Mouse (Mus musculus) CH12.LX (cell line): ENCODE data around the gene Syne1. TPM values are rescaled to one million over a fixed set of nuclear protein-coding genes. Genes with fewer than 3 reads are reported as not detected.

ENCODE experiments used
- DNase-seq: peaks from one replicate; pipeline ENCODE4 v3.0.0-alpha.2; 2013; ENCODE audit errors: extremely low read depth
- H3K27ac ChIP-seq: 2 replicates; pipeline ENCODE4 v1.5.1; 2012; ENCODE audit warnings: low read depth, mild to moderate bottlenecking, control low read depth, moderate library complexity; ENCODE audit not compliant: insufficient read depth
- H3K27me3 ChIP-seq: replicated peaks from 2 replicates; pipeline ENCODE3; 2012; ENCODE audit warnings: inconsistent platforms
- H3K36me3 ChIP-seq, 2 experiments: replicated peaks in 1 of 2; 2 replicates each; pipeline versions ENCODE3 to v1.6.1; 2012; ENCODE audit warnings: inconsistent platforms in 1 of 2, low read length in 1 of 2, mild to moderate bottlenecking in 1 of 2, mixed read lengths in 1 of 2, moderate library complexity in 1 of 2; ENCODE audit not compliant: control insufficient read depth in 1 of 2, insufficient read depth in 1 of 2
- H3K4me1 ChIP-seq, 2 experiments: 2 replicates each; pipeline ENCODE4 v1.6.1; 2012; ENCODE audit warnings: inconsistent platforms in 1 of 2, moderate library complexity in 1 of 2; ENCODE audit not compliant: insufficient read depth in 2 of 2, control insufficient read depth in 1 of 2
- H3K4me2 ChIP-seq: 2 replicates; pipeline ENCODE4 v1.6.1; 2012; ENCODE audit warnings: low read depth, mild to moderate bottlenecking, control low read depth; ENCODE audit not compliant: poor library complexity, insufficient read depth, severe bottlenecking
- H3K4me3 ChIP-seq, 3 experiments: fragments of 150-350 bp in 1 of 3; sonication (generic) in 1 of 3; replicated peaks in 1 of 3; 2 replicates each; pipeline versions ENCODE3 to v1.5.1; 2011 to 2012; ENCODE audit warnings: low read depth in 2 of 3, low read length in 2 of 3, mild to moderate bottlenecking in 2 of 3, moderate library complexity in 2 of 3, control low read depth in 1 of 3, improper control_type of control experiment in 1 of 3, inconsistent platforms in 1 of 3, mixed read lengths in 1 of 3; ENCODE audit not compliant: poor library complexity in 1 of 3
- H3K79me2 ChIP-seq: replicated peaks from 2 replicates; pipeline ENCODE4 v1.6.1; 2012; ENCODE audit warnings: mild to moderate bottlenecking, moderate library complexity; ENCODE audit not compliant: control insufficient read depth, poor library complexity, insufficient read depth, severe bottlenecking; ENCODE audit errors: extremely low read depth
- H3K9ac ChIP-seq: 2 replicates; pipeline ENCODE4 v1.6.1; 2012; ENCODE audit warnings: low read depth, mild to moderate bottlenecking, control low read depth, moderate library complexity; ENCODE audit not compliant: insufficient read depth
- H3K9me3 ChIP-seq: replicated peaks from 2 replicates; pipeline ENCODE3; 2012; ENCODE audit warnings: low read length, inconsistent platforms, mixed read lengths
- CHD2 ChIP-seq: IDR thresholded peaks from 2 replicates; pipeline ENCODE4 v1.6.1; 2011; ENCODE audit warnings: low read length, improper control_type of control experiment
- E2F4 ChIP-seq: IDR thresholded peaks from 2 replicates; pipeline ENCODE4 v1.6.1; 2011; ENCODE audit warnings: low read depth, low read length, improper control_type of control experiment; ENCODE audit not compliant: insufficient replicate concordance
- EP300 ChIP-seq: IDR thresholded peaks from 2 replicates; pipeline ENCODE4 v1.6.1; 2011; ENCODE audit warnings: low read length, improper control_type of control experiment
- ETS1 ChIP-seq: conservative IDR thresholded peaks from 2 replicates; pipeline ENCODE4 v1.6.1; 2012; ENCODE audit warnings: low read depth, mild to moderate bottlenecking, inconsistent platforms, low read length, improper control_type of control experiment, moderate library complexity
- JUN ChIP-seq: IDR thresholded peaks from 2 replicates; pipeline ENCODE4 v1.6.1; 2011; ENCODE audit warnings: low read depth, mild to moderate bottlenecking, low read length, improper control_type of control experiment, moderate library complexity; ENCODE audit not compliant: insufficient read depth
- JUND ChIP-seq: conservative IDR thresholded peaks from 2 replicates; pipeline ENCODE4 v1.6.1; 2011; ENCODE audit warnings: low read depth, low read length, improper control_type of control experiment
- MEF2A ChIP-seq: IDR thresholded peaks from 2 replicates; pipeline ENCODE4 v1.6.1; 2014; ENCODE audit warnings: low read depth, mild to moderate bottlenecking, inconsistent platforms, low read length, improper control_type of control experiment, borderline replicate concordance
- NRF1 ChIP-seq: IDR thresholded peaks from 2 replicates; pipeline ENCODE4 v1.6.1; 2014; ENCODE audit warnings: low read depth, mild to moderate bottlenecking, inconsistent platforms, low read length, improper control_type of control experiment, moderate library complexity
- POLR2A ChIP-seq: IDR thresholded peaks from 2 replicates; pipeline ENCODE4 v1.6.1; 2011; ENCODE audit warnings: low read depth, mild to moderate bottlenecking, improper control_type of control experiment, low read length
- POLR2AphosphoS2 ChIP-seq: IDR thresholded peaks from 2 replicates; pipeline ENCODE4 v1.6.1; 2011; ENCODE audit warnings: low read depth, low read length, improper control_type of control experiment
- RAD21 ChIP-seq: IDR thresholded peaks from 2 replicates; pipeline ENCODE4 v1.6.1; 2011; ENCODE audit warnings: low read depth, mild to moderate bottlenecking, low read length, improper control_type of control experiment, moderate library complexity
- RCOR1 ChIP-seq: conservative IDR thresholded peaks from 2 replicates; pipeline ENCODE4 v1.6.1; 2012; ENCODE audit warnings: low read depth, mild to moderate bottlenecking, inconsistent platforms, low read length, improper control_type of control experiment
- SMC3 ChIP-seq: IDR thresholded peaks from 2 replicates; pipeline ENCODE4 v1.6.1; 2011; ENCODE audit warnings: low read depth, low read length, improper control_type of control experiment
- TBP ChIP-seq: conservative IDR thresholded peaks from 2 replicates; pipeline ENCODE4 v1.6.1; 2011; ENCODE audit warnings: low read depth, low read length, improper control_type of control experiment
- UBTF ChIP-seq: IDR thresholded peaks from 2 replicates; pipeline ENCODE4 v1.6.1; 2012; ENCODE audit warnings: low read depth, mild to moderate bottlenecking, inconsistent platforms, low read length, improper control_type of control experiment, moderate library complexity
- ZC3H11A ChIP-seq: IDR thresholded peaks from 2 replicates; pipeline ENCODE4 v1.6.1; 2012; ENCODE audit warnings: low read depth, mild to moderate bottlenecking, inconsistent platforms, low read length, improper control_type of control experiment
- ZKSCAN1 ChIP-seq: IDR thresholded peaks from 2 replicates; pipeline ENCODE4 v1.6.1; 2012; ENCODE audit warnings: low read depth, inconsistent platforms, low read length, improper control_type of control experiment, borderline replicate concordance
- ZMIZ1 ChIP-seq: IDR thresholded peaks from 2 replicates; pipeline ENCODE4 v1.6.1; 2012; ENCODE audit warnings: low read depth, mild to moderate bottlenecking, inconsistent platforms, low read length, improper control_type of control experiment
- ZNF384 ChIP-seq: IDR thresholded peaks from 2 replicates; pipeline ENCODE4 v1.6.1; 2012; ENCODE audit warnings: low read depth, low read length, improper control_type of control experiment, inconsistent platforms
- dilution Hi-C: fragments of 300-500 bp; cut with MboI; formaldehyde crosslinking; loops from 2 replicates; pipeline ENCODE4 v1.14.3; 2020; ENCODE audit warnings: low sequenced_read_pairs; ENCODE audit not compliant: extremely low pct_unique_long_range_greater_than_20kb, extremely low pct_ligation_motif_present
- in situ Hi-C: fragments of 300-500 bp; cut with MboI; formaldehyde crosslinking; loops from 3 replicates; pipeline ENCODE4 v1.14.3; 2019; ENCODE audit warnings: low sequenced_read_pairs, low pct_ligation_motif_present, low pct_unique_long_range_greater_than_20kb, mixed read lengths
- polyA plus RNA-seq: library from polyadenylated mRNA; unstranded; fragments of >175 nt; gene quantifications from 2 replicates; pipeline ENCODE4 v1.2.1, GENCODE M21; 2012; ENCODE audit warnings: low read depth; ENCODE audit not compliant: insufficient read length
- total RNA-seq, 2 experiments: library from RNA; depleted of rRNA; stranded (reverse); fragments of 300-350 nt in 1 of 2; fragments of >200 nt in 1 of 2; gene quantifications; 2 replicates each; pipeline ENCODE4 v1.2.3; 2012 to 2014

The Syne1 gene
- total and polyA plus RNA-seq, 3 experiments: 3.1 to 7.6 (median 3.6) TPM

GRCm38 (mm10) chr10:5600123-5600522 is 48.8 kb upstream of the Syne1 start (continued):
- TF ChIP-seq JUND (0 out of 2 replicates have a peak, but pooled peaks have one; percentile 26), CHD2 (no peak), ZMIZ1 (no peak), TBP (no peak)

GRCm38 (mm10) chr10:5596559-5596958 is 45.3 kb upstream of the Syne1 start:
- no peak for DNase-seq
- Histone ChIP-seq H3K9ac (no peak overlapping the region), H3K27me3 (no peaks in the 10 kb centered on the region), H3K4me3 (no peak overlapping the region), H3K9me3 (no peaks in the 10 kb centered on the region), H3K36me3 (no peaks in the 10 kb centered on the region), H3K79me2 (no peaks in the 10 kb centered on the region), H3K4me2 (no peak overlapping the region), H3K4me1 (no peaks in the 10 kb centered on the region), H3K27ac (no peak overlapping the region)
- TF ChIP-seq EP300 (no peak), UBTF (no peak), RCOR1 (no peak), ETS1 (no peak), ZNF384 (no peak), POLR2AphosphoS2 (no peak), MEF2A (no peak), E2F4 (no peak), POLR2A (no peak), ZKSCAN1 (no peak), JUND (no peak), ZC3H11A (no peak), SMC3 (no peak), RAD21 (no peak)
- dilution Hi-C loops (no loop called here), in situ Hi-C loops (loop anchor here (10.0 kb wide), 1 partner anchor 198 kb away; no protein-coding TSS in a partner anchor)

- no peaks in the 10 kb centered on the region for H3K9me3 ChIP-seq
- no peak for DNase-seq
- in situ Hi-C loops: loop anchor here (10.0 kb wide), 1 partner anchor 200 kb away; no protein-coding TSS in a partner anchor
- no peak overlapping the region for H3K4me2 ChIP-seq
- H3K9ac ChIP-seq: no peak overlapping the region
- no peaks in the 10 kb centered on the region for H3K4me1 ChIP-seq
- dilution Hi-C loops: no loop called here
- H3K27me3 ChIP-seq: no peaks in the 10 kb centered on the region
- no peak overlapping the region for H3K4me3 ChIP-seq
- no peak for TF ChIP-seq JUN
- TF ChIP-seq ZC3H11A: no peak
- TF ChIP-seq NRF1: no peak
- TF ChIP-seq POLR2AphosphoS2: no peak
- H3K27ac ChIP-seq: no peak overlapping the region
- H3K36me3 ChIP-seq: no peaks in the 10 kb centered on the region
- no peaks in the 10 kb centered on the region for H3K79me2 ChIP-seq
Observed at GRCm38 (mm10) chr10:5594457-5594856, 43.2 kb upstream of the Syne1 start.
